Mouse (Mus musculus) hindlimb bud, embryonic 11.5 days (tissue): Measurements from ENCODE around the gene Phospho1.

ENCODE experiments used
- DNase-seq: peaks from one replicate; pipeline ENCODE4 v3.0.0-alpha.2; 2012; ENCODE audit warnings: low read depth, low spot score; ENCODE audit errors: extremely low spot score

The Phospho1 gene

DNA sequence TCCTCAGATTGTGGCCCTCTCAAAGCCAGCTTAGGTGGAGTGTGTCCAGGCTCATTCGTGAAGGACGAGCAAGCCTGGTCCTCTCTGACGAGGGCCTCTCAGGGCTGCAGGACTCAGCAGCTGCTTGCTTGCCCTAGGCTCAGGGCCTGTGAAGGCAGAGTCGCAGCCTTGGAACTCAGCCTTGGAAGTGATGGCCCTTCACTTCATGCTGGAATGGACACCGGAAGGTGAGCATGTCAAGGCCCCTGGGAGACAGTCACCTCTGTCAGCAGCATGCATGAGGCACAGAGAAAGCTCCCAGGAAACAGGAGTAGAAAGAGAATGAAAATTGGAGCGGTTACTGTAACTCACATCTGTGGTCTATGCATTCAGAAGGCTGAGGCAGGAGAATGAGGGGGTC is 12.6 kb upstream of the Phospho1 start:
- DNase-seq = no peak

DNA sequence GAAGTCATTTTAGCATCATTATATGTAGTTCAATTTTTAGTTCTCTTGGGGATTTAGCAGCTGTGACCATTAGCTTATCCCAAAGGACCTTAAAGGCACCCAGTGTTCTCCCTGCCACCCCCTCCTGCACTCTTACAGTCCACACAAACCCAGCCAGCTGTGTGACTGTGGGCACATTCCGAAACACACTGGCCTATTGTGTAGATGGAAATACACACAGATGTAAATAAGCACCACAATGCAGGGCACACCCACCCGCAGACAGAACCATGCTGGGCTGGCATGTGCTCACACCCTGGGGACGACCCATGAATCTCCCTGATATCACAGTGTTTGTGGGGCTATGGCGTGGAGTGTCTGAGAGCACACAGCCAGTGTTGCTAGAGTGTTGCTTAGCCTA is 12.1 kb upstream of the Phospho1 start:
- no peak for DNase-seq

DNA sequence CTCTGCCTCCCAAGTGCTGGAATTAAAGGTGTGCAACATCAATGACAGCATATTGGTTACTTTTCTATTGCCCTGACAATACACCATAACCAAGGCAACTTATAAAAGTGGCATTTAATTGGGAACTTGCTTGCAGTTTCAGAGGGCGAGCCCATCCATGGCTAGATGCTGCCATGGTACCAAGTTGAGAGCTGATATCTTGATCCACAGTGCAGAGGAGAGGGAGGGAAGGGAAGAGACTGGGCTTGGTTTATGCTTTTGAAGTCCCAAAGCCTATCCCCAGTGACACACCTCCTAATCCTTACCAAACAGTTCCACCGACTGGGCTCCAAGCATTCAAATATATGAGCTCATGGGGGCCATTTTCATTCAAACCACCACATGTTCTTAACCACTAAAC is 10.2 kb upstream of the Phospho1 start:
- no peak for DNase-seq

DNA sequence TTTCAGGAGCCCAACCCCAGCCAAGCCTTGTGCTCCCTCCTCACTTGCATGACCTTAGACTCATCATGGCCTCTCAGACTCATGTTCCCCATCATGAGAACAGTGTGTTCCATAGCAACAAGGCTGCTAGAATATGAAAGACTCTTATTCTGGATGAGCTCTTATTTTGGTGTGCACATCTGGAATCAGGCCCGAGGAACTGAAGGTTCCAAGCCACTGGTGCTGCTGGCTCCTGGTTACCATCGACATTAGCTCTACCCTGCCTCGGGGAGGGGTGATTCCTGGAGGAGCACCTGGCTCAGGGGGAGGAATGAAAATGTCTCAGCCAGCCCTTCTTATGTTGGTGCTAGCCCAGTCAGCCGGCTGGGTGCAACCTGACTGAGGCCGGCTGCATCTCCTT is 9.4 kb upstream of the Phospho1 start:
- DNase-seq = no peak

DNA sequence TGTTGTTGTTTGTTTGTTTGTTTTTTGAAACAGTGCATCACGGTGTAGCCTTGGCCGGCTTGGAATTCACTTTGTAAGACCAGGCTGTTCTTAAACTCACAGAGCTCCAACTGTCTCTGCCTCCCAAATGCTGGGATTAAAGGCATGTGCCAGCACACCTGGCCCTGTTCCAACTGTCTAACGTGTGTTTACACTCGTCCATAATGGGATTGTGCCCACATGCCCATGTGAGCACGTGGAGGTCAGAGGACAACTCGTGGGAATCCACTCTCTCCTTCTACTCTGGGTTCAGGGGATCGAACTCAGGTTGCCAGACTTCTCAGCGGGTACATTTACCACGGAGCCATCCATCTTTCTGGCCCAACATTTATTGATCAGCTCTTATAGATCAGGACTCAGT is 8.9 kb upstream of the Phospho1 start:
- no peak for DNase-seq

DNA sequence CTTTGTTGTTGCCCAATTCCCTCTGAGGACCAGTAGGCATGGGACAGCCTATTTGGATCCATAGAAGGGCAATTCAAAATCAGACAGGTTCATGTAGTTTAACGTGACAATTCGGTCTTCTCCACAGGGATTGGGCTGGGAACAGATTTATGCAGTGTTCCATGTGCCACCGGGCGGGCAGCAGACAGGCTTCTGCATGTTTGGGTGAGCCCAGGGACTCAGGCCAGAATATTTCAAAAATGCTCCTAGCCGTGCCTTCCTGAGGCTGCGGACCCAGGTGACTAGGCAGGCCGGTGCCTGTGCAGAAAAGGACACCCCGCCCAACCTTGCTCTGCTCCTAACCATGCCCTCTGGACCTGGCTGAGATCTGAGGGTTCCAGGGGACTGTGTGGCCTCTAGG is 5.2 kb upstream of the Phospho1 start:
- no peak for DNase-seq

DNA sequence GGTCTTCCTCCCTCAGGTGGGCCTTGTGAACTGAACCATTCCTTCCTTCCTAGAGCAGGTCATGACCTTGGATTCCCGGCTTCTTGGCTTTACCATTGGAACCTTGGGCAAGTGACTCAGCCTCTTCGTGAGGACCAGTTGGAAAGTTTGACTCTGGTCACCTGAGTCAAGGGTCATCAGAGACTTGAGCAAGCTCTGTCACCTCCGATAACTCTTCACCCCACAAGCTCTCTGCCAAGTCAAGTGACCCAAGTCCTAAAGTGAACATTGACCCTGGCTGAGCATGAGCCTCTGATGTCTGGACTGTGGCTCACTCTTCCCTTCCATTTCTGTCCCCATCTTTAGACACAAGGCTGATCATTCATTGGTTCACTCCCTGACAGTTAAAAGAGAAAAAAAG is 2.8 kb upstream of the Phospho1 start:
- no peak for DNase-seq

DNA sequence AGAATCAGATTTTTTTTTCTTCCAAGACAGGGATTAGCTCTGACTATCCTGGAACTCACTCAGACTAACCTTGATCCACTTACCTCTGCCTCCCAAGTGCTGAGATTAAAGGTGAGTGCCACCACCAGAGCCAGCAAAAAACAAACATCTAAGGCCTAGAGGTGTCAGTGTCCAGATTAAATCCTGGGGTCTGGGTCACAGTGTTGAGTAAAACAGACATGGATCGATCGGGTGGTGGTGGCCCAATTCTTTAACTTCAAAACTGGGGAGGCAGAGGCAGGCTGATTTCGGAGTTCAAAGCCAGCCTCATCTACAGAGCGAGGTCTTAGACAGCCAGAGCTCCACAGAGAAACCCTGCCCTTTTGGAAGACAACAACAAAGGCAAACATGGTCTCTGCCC is 1.9 kb upstream of the Phospho1 start:
- DNase-seq = no peak

DNA sequence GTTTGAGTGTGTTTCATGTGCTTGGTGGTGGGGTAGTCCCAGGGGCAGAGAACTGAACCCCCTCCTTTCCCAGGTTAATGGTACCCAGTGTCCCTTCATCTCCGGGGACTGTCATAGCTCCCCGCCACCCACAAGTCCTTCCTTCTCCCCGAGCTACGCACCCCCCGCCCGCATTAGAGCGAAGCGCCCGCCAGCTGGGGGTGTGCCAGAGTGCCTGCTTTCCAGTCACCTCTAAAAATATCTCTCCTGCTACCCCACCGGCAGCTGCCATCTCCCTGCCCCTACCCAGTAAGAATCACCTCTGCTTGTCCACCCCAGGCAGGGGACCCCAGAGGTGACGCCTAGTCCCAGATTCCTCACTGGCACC is 561 bp downstream of the Phospho1 start:
- DNase-seq = no peak

DNA sequence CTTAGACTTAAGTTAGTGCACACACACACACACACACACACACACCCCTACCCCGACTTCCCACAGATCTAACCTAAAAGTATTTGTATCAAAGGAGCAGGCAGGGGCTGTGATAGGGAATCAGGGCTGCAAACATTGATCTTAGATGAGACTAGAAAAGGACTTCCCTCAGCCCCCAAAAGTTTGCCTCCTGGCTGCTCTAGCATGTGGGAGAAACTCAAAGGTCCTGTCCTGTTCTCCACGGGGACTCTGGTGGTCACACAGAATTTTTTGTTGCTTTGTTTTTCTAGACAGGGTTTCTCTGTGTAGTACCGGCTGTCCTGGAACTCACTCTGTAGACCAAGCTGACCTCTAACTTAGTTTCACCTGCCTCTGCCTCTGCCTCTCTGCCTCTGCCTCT is 1.3 kb downstream of the Phospho1 start:
- no peak for DNase-seq

DNA sequence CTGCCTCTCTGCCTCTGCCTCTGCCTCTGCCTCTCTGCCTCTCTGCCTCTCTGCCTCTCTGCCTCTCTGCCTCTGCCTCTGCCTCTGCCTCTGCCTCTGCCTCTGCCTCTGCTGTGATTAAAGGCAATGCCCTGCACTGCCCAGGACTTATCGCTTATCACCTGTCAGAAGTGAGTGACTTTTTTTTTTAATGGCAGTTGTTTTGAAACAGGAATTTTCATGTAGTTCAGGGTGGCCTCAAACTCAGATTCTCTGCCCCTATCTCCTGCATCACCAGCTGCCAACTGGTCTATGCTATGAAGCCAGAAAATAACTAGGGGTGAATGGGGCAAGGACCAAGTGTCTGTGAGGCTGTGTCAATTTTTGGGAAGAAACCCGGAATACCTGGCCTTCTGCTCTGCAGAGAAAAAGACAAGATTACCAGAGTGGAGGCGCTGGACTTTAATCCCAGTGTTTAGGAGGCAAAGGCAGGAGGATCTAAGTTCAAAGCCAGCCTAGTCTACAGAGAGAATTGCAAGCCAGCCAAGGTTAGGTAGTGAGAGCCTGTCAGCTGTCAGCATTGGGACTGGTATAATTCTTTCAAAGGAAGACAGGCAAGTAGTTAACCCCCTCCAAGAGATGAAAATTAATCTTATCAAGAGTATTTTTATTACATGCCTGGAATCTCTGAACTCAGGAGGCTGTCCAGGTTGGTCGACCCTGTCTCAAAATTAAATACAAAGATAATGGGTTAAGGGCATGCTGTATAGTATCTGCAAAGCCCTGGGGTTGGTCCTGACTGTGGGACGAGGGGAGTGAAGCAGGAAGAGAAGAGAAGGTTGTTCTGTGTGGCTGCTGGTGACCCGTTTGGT is 2.2 kb downstream of the Phospho1 start:
- no peak for DNase-seq

DNA sequence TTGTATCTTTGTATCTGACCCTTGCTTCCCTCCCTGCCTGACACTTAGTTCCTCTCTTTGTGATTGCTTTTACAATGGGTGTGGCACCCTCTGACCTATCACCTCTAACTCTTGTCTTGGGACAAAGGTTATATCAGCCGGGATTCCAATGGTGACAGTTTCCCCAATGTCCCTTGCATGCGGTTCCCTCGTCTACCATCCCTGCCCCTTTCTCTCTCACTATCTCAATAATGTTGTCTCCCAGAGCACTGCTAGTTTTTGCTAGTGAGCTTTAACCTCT is 2.8 kb downstream of the Phospho1 start:
- no peak for DNase-seq

DNA sequence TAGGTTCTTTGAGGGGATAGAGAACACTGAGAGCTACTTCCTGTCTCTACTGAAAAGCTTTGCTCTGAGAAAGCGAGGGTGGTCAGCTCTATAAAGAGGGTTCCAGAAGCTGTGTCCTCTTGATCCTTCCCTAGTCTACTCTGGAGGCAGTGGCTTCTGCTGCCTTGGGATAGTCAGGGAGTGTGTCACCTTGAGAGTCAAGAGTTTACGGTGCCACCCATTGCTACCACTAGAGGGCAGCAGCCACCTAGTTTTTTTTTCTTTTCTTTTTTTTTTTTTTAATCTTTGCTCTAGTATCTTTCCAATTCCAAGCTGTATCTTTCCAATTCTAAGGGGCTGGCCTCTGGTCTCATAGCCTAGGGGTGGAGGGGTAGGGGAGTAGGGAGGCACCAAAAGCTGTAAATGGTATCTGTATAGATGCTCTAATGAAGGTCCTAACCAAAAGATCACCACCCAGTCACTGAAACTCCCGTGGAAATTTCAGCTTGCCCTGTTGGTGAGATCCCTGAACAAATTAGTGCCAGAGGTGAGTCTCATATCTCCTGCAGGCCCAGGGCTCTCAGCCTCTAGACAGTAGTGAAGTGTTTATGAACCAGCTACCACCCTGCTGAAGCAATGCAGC is 3.3 kb downstream of the Phospho1 start:
- DNase-seq = no peak

DNA sequence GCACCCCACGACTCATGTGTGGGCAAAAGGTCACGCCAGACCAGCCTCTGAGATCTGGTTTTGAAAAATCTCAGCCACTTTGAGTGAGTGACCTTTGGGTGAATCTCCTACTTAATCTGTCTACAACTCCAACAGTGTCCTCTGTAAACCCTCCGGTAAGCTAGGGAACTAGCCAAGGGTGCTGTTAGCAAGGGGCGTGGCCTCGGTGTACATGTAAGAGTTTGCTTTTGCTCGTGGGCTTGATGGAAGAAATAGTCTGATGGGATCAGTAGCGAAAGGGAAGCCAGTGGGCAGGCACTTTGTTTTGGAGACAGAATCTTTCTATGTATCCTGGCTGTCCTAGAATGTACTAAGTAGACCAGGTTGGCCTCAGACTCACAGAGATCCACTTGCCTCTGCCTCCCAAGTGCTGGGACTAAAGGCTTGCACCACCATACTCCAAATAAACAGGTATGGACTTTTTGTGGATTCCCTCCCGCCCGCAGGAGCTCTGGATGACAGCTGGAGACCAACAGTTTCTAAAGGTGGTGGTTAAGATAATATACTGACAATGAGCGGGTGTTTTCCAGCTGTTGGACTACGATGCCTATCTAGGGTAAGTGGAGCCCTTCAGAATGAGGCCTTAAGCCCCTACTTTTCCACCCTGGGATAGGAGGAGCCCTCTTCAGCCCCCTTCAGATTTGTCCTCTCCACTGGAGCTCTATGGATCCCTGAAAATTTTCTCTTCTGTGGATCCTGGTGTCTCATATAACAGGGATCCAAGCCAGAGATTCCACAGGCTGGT is 4.1 kb downstream of the Phospho1 start:
- no peak for DNase-seq

DNA sequence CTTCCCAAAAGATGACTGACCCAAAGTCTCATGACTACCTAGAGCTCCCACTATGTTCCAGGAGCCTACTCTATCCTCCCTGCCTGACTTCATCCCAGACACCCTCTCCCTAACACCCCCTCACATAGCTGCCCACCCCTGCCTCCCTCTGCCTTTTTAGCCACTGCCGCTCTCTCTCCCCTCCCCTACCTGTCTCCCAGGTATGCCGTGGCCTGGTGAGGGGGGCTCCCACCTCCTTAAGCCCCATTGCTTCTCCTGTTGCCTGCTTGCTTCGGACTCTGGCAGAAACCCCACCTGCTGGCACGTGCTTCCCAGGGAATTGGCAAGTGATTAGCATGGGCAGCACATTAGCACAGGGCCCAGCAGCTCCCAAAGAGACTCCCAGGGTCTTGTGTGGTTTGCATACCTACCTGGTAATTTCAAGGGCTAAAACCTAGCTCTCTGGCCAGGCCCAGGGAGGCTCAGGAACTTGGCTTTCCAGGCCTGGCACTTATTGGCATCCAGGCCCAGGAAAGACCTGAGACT is 5.3 kb downstream of the Phospho1 start:
- no peak for DNase-seq

DNA sequence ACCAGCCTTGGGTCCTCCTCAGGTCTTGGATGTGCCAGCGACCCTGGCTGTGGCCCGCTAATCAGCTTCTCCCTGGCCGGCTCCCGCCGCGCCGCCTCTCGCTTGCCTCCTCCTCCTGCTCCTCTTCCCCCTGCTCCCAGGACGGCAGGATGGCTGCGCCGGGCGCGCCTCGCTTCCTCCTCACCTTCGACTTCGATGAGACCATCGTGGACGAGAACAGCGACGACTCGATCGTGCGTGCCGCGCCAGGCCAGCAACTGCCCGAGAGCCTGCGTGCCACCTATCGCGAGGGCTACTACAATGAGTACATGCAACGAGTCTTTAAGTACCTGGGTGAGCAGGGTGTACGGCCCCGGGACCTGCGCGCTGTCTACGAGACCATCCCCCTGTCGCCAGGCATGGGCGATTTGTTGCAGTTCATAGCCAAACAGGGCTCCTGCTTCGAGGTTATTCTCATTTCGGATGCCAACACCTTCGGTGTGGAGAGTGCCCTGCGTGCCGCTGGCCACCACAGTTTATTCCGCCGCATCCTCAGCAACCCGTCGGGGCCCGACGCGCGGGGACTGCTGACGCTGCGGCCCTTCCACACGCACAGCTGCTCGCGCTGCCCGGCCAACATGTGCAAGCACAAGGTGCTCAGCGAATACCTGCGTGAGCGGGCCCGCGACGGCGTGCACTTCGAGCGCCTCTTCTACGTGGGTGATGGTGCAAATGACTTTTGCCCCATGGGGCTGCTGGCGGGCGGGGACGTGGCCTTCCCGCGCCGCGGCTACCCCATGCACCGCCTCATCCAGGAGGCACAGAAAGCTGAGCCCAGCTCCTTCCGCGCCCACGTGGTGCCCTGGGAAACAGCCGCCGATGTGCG is 6.3 kb downstream of the Phospho1 start:
- no peak for DNase-seq

DNA sequence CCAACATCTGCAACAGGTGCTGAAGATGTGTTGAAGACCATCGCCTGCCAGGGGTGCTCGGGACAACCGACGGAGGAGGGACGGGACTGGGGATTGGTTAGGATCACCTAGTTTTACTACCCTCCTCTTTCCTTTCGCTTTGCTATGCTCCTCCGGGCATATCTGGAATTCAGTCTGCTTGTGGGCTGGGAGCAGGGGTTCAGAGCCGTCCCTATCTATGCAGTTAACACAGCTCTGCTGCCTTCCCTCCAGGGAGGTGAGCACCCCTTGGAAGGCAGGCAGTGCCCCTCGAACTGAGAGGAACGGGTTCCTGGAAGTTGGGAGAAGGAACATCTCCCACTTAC is 6.9 kb downstream of the Phospho1 start:
- no peak for DNase-seq

DNA sequence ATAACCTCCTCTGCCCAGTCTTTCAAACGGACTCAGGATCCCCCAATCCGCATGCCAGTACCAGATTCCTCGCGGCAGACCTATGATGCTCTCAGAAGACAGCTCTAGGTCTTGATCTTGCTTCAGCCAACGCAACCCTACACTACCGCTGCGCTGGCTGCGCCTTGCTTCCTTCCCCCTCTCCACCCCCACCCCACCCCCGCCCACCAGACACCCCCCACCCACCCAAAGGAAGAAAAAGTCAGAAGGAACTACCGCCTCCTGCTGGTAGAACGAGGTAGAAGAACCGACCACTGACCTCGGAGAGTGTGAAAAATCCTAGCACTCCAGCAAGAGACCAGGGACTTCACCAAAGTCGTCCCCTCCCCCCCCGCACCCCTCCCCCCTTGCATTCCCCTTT is 7.3 kb downstream of the Phospho1 start:
- no peak for DNase-seq

DNA sequence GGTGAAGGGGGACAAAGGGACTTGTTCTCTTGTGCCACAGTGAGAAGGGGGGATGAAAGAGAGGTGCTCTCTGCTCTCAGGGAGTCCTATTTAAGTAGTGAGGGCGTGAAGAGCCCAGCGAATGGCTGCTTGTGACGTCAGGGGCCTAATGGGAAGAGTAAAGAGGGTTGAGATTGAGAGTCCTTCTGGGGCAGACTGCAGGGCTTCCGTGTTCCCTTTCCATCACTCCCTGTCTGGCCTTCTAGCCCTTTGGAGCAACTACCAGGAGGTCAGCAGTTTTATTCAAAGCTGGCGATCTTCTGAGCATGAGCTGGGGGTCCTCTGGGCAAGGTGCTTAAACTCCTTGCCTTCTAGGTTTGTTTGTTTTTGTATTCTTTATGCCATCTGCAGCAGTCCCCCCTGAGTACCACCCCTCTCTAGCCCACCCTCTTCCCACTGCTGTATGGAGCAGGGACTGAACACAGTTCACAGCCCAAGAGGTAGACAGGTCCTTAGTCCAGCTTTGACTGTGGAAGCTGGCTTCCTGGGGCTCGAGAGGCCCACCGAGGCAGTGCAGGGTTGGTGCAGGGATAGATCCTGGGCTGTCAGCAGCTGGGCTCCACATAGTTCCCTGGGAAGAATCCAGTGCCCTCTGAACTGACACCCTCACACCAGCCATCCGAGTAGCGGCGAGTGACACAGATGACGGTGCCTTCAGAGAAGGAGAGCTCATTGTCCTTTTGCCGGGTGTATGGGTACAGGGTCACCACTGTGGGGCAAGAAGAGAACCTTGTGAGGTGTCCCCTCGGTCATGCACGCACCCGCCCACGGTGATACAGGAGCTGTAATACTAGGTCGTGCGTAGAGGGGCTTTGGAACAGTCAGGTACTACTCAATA is 8.1 kb downstream of the Phospho1 start:
- DNase-seq = no peak

DNA sequence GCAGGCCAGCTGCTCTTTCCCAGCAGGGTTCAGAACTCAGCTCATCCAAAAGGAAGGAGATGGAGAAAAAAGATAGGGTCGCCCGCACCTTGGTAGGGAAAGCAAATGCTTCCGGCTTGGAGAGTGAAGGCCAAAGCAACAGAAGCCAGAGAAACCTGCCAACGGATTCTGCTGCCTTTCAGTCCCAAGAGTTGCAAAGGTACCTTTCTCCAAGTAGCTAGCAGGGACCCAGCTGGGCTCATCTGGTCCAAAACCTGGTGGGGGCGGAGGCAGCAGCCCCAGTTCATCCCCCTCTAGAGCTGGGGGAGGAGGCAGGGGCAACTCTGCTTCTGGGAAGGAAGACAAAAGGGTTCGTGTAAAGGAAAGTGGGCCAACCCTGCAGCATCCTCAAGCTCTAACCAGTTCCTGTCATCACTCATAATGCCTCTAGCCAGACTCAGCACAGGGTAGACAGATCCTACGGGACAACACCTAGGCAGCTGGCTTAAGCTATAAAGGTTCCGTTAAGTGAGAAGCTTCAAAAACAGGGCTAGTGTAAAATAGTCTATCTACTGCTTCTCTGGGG is 8.8 kb downstream of the Phospho1 start:
- no peak for DNase-seq
